ENCODE assay signal across 17 mouse cellular contexts in the genomic region with DNA sequence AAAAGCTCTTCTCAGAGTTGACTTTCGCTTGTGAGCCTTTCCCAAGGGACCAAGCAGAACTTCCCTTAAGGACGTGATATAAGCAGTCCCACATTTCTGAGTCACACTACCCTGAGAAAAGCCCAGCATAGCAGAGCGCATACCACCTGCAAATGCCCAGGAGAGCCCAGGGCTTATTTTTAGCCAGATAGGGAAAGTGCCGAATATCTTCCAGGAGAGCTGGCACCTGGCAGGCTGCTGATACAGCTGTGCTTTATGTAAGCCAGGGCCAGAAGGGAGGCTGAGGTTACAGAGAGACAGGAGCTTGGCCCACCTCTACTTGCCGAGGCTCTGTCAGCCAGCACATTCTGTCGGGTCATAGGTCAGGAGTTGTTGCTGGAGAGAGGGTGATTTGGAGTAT. TPM values are rescaled to one million over a fixed set of nuclear protein-coding genes. Genes with fewer than 3 reads are reported as not detected.
DNase-seq lines count a peak whose midpoint lies in the region; ATAC-seq lines count a peak whose summit lies in the region.
"Had no signal": no experiment of that assay in that cellular context is flagged by ENCODE, and none has a peak within 500 bp of the region (broad histone marks: within the 10 kb centered on the region; RNA-seq: fewer than 3 reads in every experiment).

No protein-coding gene starts in this region.

- 0 out of 2 replicates have a peak, but pooled peaks cover 2% of the 10 kb centered on the region for H3K9me3 ChIP-seq in heart, embryonic 16.5 days (replicated peaks; ENCODE audit: control insufficient read depth, low read length)
- H3K9me3 ChIP-seq in kidney, embryonic 14.5 days (ENCODE audit: control insufficient read depth, low read length) = no peaks in the 10 kb centered on the region
- H3K9me3 ChIP-seq: limb, embryonic 12.5 days; midbrain, embryonic 12.5 days had no signal

- peaks cover 12% of the 10 kb centered on the region for H3K4me1 ChIP-seq in heart, embryonic 16.5 days (ENCODE audit: control insufficient read depth, insufficient read depth, low read length)
- H3K4me1 ChIP-seq in kidney, embryonic 14.5 days (ENCODE audit: control insufficient read depth, insufficient read depth, low read length) = peaks cover 4% of the 10 kb centered on the region; the same call in 1 of the 2 replicates

- peak; percentile 36 for DNase-seq in embryo, embryonic 10.5 days (ENCODE audit: low spot score)
- DNase-seq in embryo, embryonic 11 days = no peak
- DNase-seq in 3T3-L1 (ENCODE audit: low read depth, low spot score) = peak; percentile 71
- DNase-seq in gastrocnemius, postnatal 14 days = peak; percentile 55
- no peak for DNase-seq in thymus, postnatal 36 days
- DNase-seq in ovary, postnatal 14 days (ENCODE audit: low spot score) = no peak
- DNase-seq: adrenal gland, adult 2 months; B cell, adult 2 months; cerebellum, adult 2 months; forebrain, postnatal 0 days; kidney, adult 2 months had no signal

- no peaks in the 10 kb centered on the region for H3K36me3 ChIP-seq in heart, embryonic 16.5 days (ENCODE audit: control insufficient read depth, insufficient read depth)
- no peaks in the 10 kb centered on the region for H3K36me3 ChIP-seq in kidney, embryonic 14.5 days (ENCODE audit: control insufficient read depth, insufficient read depth, low read length)
- H3K36me3 ChIP-seq: limb, embryonic 12.5 days; midbrain, embryonic 12.5 days had no signal

- intact Hi-C loops in gastrocnemius, postnatal 14 days (cut with DNase I; ENCODE audit: low total_unique reads) = loop anchor here (5.0 kb wide), 1 partner anchor 68 kb away; no protein-coding TSS in a partner anchor

- H3K4me3 ChIP-seq in heart, embryonic 16.5 days (ENCODE audit: low read length) = no peak overlapping the region
- no peak overlapping the region for H3K4me3 ChIP-seq in kidney, embryonic 14.5 days (ENCODE audit: low read length)
- H3K4me3 ChIP-seq: erythroblast, embryonic 14.5 days; limb, embryonic 12.5 days; midbrain, embryonic 12.5 days had no signal

- no peaks in the 10 kb centered on the region for H3K27me3 ChIP-seq in heart, embryonic 16.5 days (ENCODE audit: control insufficient read depth, insufficient read depth, low read length)
- no peaks in the 10 kb centered on the region for H3K27me3 ChIP-seq in kidney, embryonic 14.5 days (ENCODE audit: control insufficient read depth, insufficient read depth, low read length)
- H3K27me3 ChIP-seq: midbrain, embryonic 12.5 days had no signal

- H3K27ac ChIP-seq in heart, embryonic 16.5 days (ENCODE audit: low read length) = peak overlapping the region; percentile 74
- no peak overlapping the region for H3K27ac ChIP-seq in kidney, embryonic 14.5 days (ENCODE audit: low read depth, low read length)
- H3K27ac ChIP-seq: limb, embryonic 12.5 days; liver, embryonic 14.5 days; midbrain, embryonic 12.5 days had no signal

- WGBS in heart, embryonic 16.5 days = 25% methylated on average over 6 of the region's 6 CpGs
- WGBS in kidney, embryonic 14.5 days = 43% methylated on average over 6 of the region's 6 CpGs

- H3K4me2 ChIP-seq in heart, embryonic 16.5 days (ENCODE audit: low read depth, low read length) = peak overlapping the region; percentile 34; the same call in 1 of the 2 replicates
- H3K4me2 ChIP-seq in kidney, embryonic 14.5 days (replicated peaks; ENCODE audit: low read depth, low read length) = no peak overlapping the region
- H3K4me2 ChIP-seq: limb, embryonic 12.5 days; midbrain, embryonic 12.5 days had no signal

- 0 out of 2 replicates have a peak overlapping the region, but pooled peaks have one; percentile 25 for H3K9ac ChIP-seq in heart, embryonic 16.5 days (ENCODE audit: low read length)
- H3K9ac ChIP-seq in kidney, embryonic 14.5 days (ENCODE audit: low read depth, low read length) = no peak overlapping the region
- H3K9ac ChIP-seq: forebrain, postnatal 0 days; limb, embryonic 12.5 days; liver, embryonic 14.5 days; midbrain, embryonic 12.5 days had no signal

- peak; percentile 59 for ATAC-seq in heart, embryonic 16.5 days (replicated peaks; ENCODE audit: extremely low read depth, insufficient read depth, low FRiP score)
- no peak for ATAC-seq in kidney, embryonic 14.5 days (ENCODE audit: low FRiP score, low TSS enrichment)
- ATAC-seq: forebrain, postnatal 0 days had no signal

RNA-seq across cellular contexts. Expression of a gene that starts 16.1 kb away (rescaled TPM):
- 10 to 100 TPM; 10.6 to 11.4 TPM for total RNA-seq in gastrocnemius, postnatal 14 days (2021)
- 1.9 and 3.1 TPM in 2 replicates for polyA plus RNA-seq in heart, embryonic 16.5 days (2015; fragmentation: Nextera tagmentation; extraction: Ambion mirVana)
- polyA plus RNA-seq in kidney, embryonic 14.5 days (2014; fragmentation: Nextera tagmentation; extraction: Ambion mirVana) = 1.1 and 1.3 TPM in 2 replicates
- polyA plus RNA-seq: erythroblast, embryonic 14.5 days had no signal

Comparison
In these comparisons a context has a peak if more than half of its experiments do, and no peak if none do; other contexts are left out.
1. DNase-seq: peak in embryo, embryonic 10.5 days (single experiment), 3T3-L1 (single experiment) and gastrocnemius, postnatal 14 days (single experiment); none in embryo, embryonic 11 days (single experiment), thymus, postnatal 36 days (0 of 2) and ovary, postnatal 14 days (single experiment).